Mouse (Mus musculus) limb, embryonic 13.5 days (tissue): ENCODE data around the gene Anks3. TPM values are rescaled to one million over a fixed set of nuclear protein-coding genes. Genes with fewer than 3 reads are reported as not detected.

Experiments
- ATAC-seq: fragments of 200-750 bp; cut with Nextera tagmentation; 2 replicates; pipeline ENCODE4 v1.8.0; 2017; ENCODE audit warnings: low read depth, moderate number of reproducible peaks, moderate TSS enrichment; ENCODE audit not compliant: low FRiP score
- H3K27ac ChIP-seq: fragments of 300-500 bp; sonication (generic); 2 replicates; pipeline ENCODE4 v1.5.1; 2015; ENCODE audit warnings: inconsistent platforms, mild to moderate bottlenecking, moderate library complexity
- H3K27me3 ChIP-seq: fragments of 300-500 bp; sonication (generic); 2 replicates; pipeline ENCODE4 v1.6.1; 2015; ENCODE audit warnings: mild to moderate bottlenecking, inconsistent platforms
- H3K36me3 ChIP-seq: fragments of 300-500 bp; sonication (generic); 2 replicates; pipeline ENCODE4 v1.6.1; 2015; ENCODE audit warnings: inconsistent platforms, mild to moderate bottlenecking, moderate library complexity
- H3K4me1 ChIP-seq: fragments of 300-500 bp; sonication (generic); 2 replicates; pipeline ENCODE4 v1.6.1; 2015; ENCODE audit warnings: inconsistent platforms
- H3K4me2 ChIP-seq: fragments of 300-500 bp; sonication (generic); replicated peaks from 2 replicates; pipeline ENCODE4 v1.6.1; 2015; ENCODE audit warnings: inconsistent platforms, mild to moderate bottlenecking, moderate library complexity
- H3K4me3 ChIP-seq: fragments of 300-500 bp; sonication (generic); 2 replicates; pipeline ENCODE4 v1.5.1; 2015; ENCODE audit warnings: moderate library complexity, mild to moderate bottlenecking, inconsistent platforms
- H3K9ac ChIP-seq: fragments of 300-500 bp; sonication (generic); 2 replicates; pipeline ENCODE4 v1.6.1; 2015; ENCODE audit warnings: mild to moderate bottlenecking, inconsistent platforms
- H3K9me3 ChIP-seq: fragments of 300-500 bp; sonication (generic); 2 replicates; pipeline ENCODE4 v1.6.1; 2016; ENCODE audit warnings: inconsistent platforms
- WGBS: fragments of 180-500 bp; shearing (Covaris S2); methylation state at CpG from one replicate; pipeline ENCODE4 v1.1.7; 2015; 5-methylcytosine and 5-hydroxymethylcytosine counted together
- polyA plus RNA-seq: library from polyadenylated mRNA; unstranded; fragments of >200 nt; fragmentation: Nextera tagmentation; extraction: Ambion mirVana; gene quantifications from 2 replicates; pipeline ENCODE4 v1.2.1, GENCODE M21; 2015

Anks3 gene
- polyA plus RNA-seq, 1 experiment from 2014 or later = 76.2 TPM

- peak overlapping the region; percentile 56; the same call in 1 of the 2 replicates for H3K27ac ChIP-seq
- no peak overlapping the region for H3K9ac ChIP-seq
- H3K4me3 ChIP-seq = no peak overlapping the region
- H3K9me3 ChIP-seq = no peaks in the 10 kb centered on the region
- H3K4me1 ChIP-seq = peaks cover 10% of the 10 kb centered on the region; the same call in 1 of the 2 replicates
- H3K36me3 ChIP-seq = peaks cover 85% of the 10 kb centered on the region
- 34% methylated on average over 12 of the region's 12 CpGs for whole genome bisulfite sequencing
- H3K4me2 ChIP-seq = no peak overlapping the region
- peak; percentile 73 for ATAC-seq
- no peaks in the 10 kb centered on the region for H3K27me3 ChIP-seq
Measured at GRCm38 (mm10) chr16:4913783-4914735, 49.9 kb downstream of the Anks3 start.

- H3K36me3 ChIP-seq = peaks cover 86% of the 10 kb centered on the region
- ATAC-seq = no peak
- H3K9me3 ChIP-seq = no peaks in the 10 kb centered on the region
- H3K9ac ChIP-seq = no peak overlapping the region; the same call in 1 of the 2 replicates
- H3K27ac ChIP-seq = peak overlapping the region; percentile 56
- no peak overlapping the region for H3K4me3 ChIP-seq
- H3K27me3 ChIP-seq = no peaks in the 10 kb centered on the region
- WGBS = 76% methylated on average over 11 of the region's 11 CpGs
- peaks cover 10% of the 10 kb centered on the region; the same call in 1 of the 2 replicates for H3K4me1 ChIP-seq
- 0 out of 2 replicates have a peak overlapping the region, but pooled peaks have one; percentile 3 for H3K4me2 ChIP-seq
Measured at GRCm38 (mm10) chr16:4912907-4913782, 50.9 kb downstream of the Anks3 start.

GRCm38 (mm10) chr16:4912074-4912648 is 51.8 kb downstream of the Anks3 start:
- Histone ChIP-seq H3K4me1 (peaks cover 10% of the 10 kb centered on the region; the same call in 1 of the 2 replicates), H3K27me3 (no peaks in the 10 kb centered on the region), H3K27ac (no peak overlapping the region), H3K4me2 (no peak overlapping the region), H3K4me3 (no peak overlapping the region), H3K9ac (no peak overlapping the region), H3K36me3 (peaks cover 92% of the 10 kb centered on the region), H3K9me3 (no peaks in the 10 kb centered on the region)
- no peak for ATAC-seq
- WGBS = 77% methylated on average over 10 of the region's 10 CpGs

- H3K36me3 ChIP-seq = peaks cover 78% of the 10 kb centered on the region
- no peak overlapping the region for H3K4me3 ChIP-seq
- H3K9me3 ChIP-seq = no peaks in the 10 kb centered on the region
- 95% methylated on average over 8 of the region's 8 CpGs for WGBS
- H3K4me2 ChIP-seq = no peak overlapping the region
- H3K27me3 ChIP-seq = no peaks in the 10 kb centered on the region
- H3K4me1 ChIP-seq = peaks cover 10% of the 10 kb centered on the region; the same call in 1 of the 2 replicates
- no peak for ATAC-seq
- no peak overlapping the region for H3K27ac ChIP-seq
- no peak overlapping the region for H3K9ac ChIP-seq
Measured at GRCm38 (mm10) chr16:4910758-4911157, 53.2 kb downstream of the Anks3 start.

- H3K36me3 ChIP-seq = peaks cover 70% of the 10 kb centered on the region
- no peak for ATAC-seq
- 96% methylated on average over 2 of the region's 2 CpGs for WGBS
- no peak overlapping the region for H3K9ac ChIP-seq
- H3K27ac ChIP-seq = no peak overlapping the region
- H3K4me2 ChIP-seq = no peak overlapping the region
- H3K9me3 ChIP-seq = no peaks in the 10 kb centered on the region
- H3K27me3 ChIP-seq = no peaks in the 10 kb centered on the region
- peaks cover 15% of the 10 kb centered on the region for H3K4me1 ChIP-seq
- no peak overlapping the region for H3K4me3 ChIP-seq
Measured at GRCm38 (mm10) chr16:4909745-4910144, 54.3 kb downstream of the Anks3 start.

GRCm38 (mm10) chr16:4907972-4908371 is 56.0 kb downstream of the Anks3 start:
- Histone ChIP-seq H3K4me3 (no peak overlapping the region), H3K4me2 (no peak overlapping the region), H3K27ac (no peak overlapping the region), H3K36me3 (peaks cover 55% of the 10 kb centered on the region), H3K9ac (no peak overlapping the region), H3K27me3 (no peaks in the 10 kb centered on the region), H3K4me1 (peaks cover 7% of the 10 kb centered on the region; the same call in 1 of the 2 replicates), H3K9me3 (no peaks in the 10 kb centered on the region)
- WGBS = 66% methylated on average over 4 of the region's 5 CpGs
- no peak for ATAC-seq

GRCm38 (mm10) chr16:4907386-4907785 is 56.6 kb downstream of the Anks3 start:
- H3K27ac ChIP-seq = no peak overlapping the region
- H3K9me3 ChIP-seq = no peaks in the 10 kb centered on the region
- H3K4me1 ChIP-seq = peaks cover 7% of the 10 kb centered on the region; the same call in 1 of the 2 replicates
- H3K4me3 ChIP-seq = no peak overlapping the region
- ATAC-seq = no peak
- no peak overlapping the region for H3K4me2 ChIP-seq
- H3K27me3 ChIP-seq = no peaks in the 10 kb centered on the region
- 71% methylated on average over 2 of the region's 2 CpGs for WGBS
- H3K36me3 ChIP-seq = peaks cover 49% of the 10 kb centered on the region
- no peak overlapping the region for H3K9ac ChIP-seq

- Histone ChIP-seq H3K27me3 (no peaks in the 10 kb centered on the region), H3K9me3 (no peaks in the 10 kb centered on the region), H3K27ac (no peak overlapping the region), H3K4me2 (no peak overlapping the region), H3K9ac (no peak overlapping the region), H3K4me1 (peaks cover 7% of the 10 kb centered on the region; the same call in 1 of the 2 replicates), H3K36me3 (peaks cover 41% of the 10 kb centered on the region), H3K4me3 (no peak overlapping the region)
- no peak for ATAC-seq
Measured at GRCm38 (mm10) chr16:4906559-4906958, 57.4 kb downstream of the Anks3 start.

- Histone ChIP-seq H3K9me3 (no peaks in the 10 kb centered on the region), H3K27ac (no peak overlapping the region; the same call in 1 of the 2 replicates), H3K36me3 (peaks cover 39% of the 10 kb centered on the region), H3K4me3 (no peak overlapping the region), H3K9ac (no peak overlapping the region), H3K27me3 (no peaks in the 10 kb centered on the region), H3K4me1 (peaks cover 11% of the 10 kb centered on the region; the same call in 1 of the 2 replicates), H3K4me2 (no peak overlapping the region)
- no peak for ATAC-seq
- 18% methylated on average over 1 of the region's 1 CpGs for WGBS
Measured at GRCm38 (mm10) chr16:4905591-4905990, 58.4 kb downstream of the Anks3 start.

- peaks cover 31% of the 10 kb centered on the region for H3K36me3 ChIP-seq
- ATAC-seq = no peak
- H3K27me3 ChIP-seq = no peaks in the 10 kb centered on the region
- no peak overlapping the region for H3K9ac ChIP-seq
- no peak overlapping the region for H3K4me3 ChIP-seq
- no peak overlapping the region for H3K4me2 ChIP-seq
- no peak overlapping the region; the same call in 1 of the 2 replicates for H3K27ac ChIP-seq
- H3K9me3 ChIP-seq = no peaks in the 10 kb centered on the region
- peaks cover 11% of the 10 kb centered on the region; the same call in 1 of the 2 replicates for H3K4me1 ChIP-seq
- 90% methylated on average over 3 of the region's 3 CpGs for WGBS
Measured at GRCm38 (mm10) chr16:4904878-4905277, 59.1 kb downstream of the Anks3 start.

- ATAC-seq = no peak
- Histone ChIP-seq H3K4me3 (no peak overlapping the region), H3K9ac (no peak overlapping the region), H3K27me3 (no peaks in the 10 kb centered on the region), H3K4me1 (peaks cover 11% of the 10 kb centered on the region; the same call in 1 of the 2 replicates), H3K9me3 (no peaks in the 10 kb centered on the region), H3K4me2 (no peak overlapping the region), H3K36me3 (peaks cover 19% of the 10 kb centered on the region), H3K27ac (no peak overlapping the region)
- WGBS = 78% methylated on average over 6 of the region's 6 CpGs
Measured at GRCm38 (mm10) chr16:4903491-4904102, 60.4 kb downstream of the Anks3 start.
